Comparison of ENCODE assay signal across 20 mouse cellular contexts in the genomic region with DNA sequence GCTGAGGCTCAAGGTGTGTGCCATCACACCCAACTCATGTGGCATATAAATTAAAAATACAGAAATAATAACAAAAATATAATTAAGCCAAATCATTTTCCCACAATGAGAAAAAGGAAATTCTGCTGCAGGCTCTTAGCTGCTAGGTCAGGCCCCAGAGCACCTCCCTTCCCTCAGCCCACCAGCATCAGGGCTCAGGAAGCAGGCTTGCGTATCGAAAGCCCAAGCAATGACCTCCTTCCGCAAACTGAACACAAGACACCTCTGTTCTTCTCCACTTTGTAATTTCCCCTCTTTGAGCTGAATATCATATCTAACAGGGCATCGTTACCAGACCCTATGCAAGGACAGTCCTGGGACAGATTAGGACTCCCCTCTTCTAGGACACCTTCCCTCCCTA. TPM values are rescaled to one million over a fixed set of nuclear protein-coding genes. Genes with fewer than 3 reads are reported as not detected.
DNase-seq lines count a peak whose midpoint lies in the region; ATAC-seq and TF ChIP-seq lines count a peak whose summit lies in the region.
"Had no signal": no experiment of that assay in that cellular context is flagged by ENCODE, and none has a peak within 500 bp of the region (broad histone marks: within the 10 kb centered on the region; RNA-seq: fewer than 3 reads in every experiment).

No protein-coding gene starts in this region.

- no peak overlapping the region for H3K27ac ChIP-seq in midbrain, embryonic 11.5 days (ENCODE audit: low read depth, low read length)
- H3K27ac ChIP-seq in midbrain, postnatal 0 days (ENCODE audit: low read depth, low read length) = no peak overlapping the region
- no peak overlapping the region for H3K27ac ChIP-seq in heart, embryonic 12.5 days (ENCODE audit: poor library complexity, severe bottlenecking)
- H3K27ac ChIP-seq: embryonic facial prominence, embryonic 10.5 days; embryonic facial prominence, embryonic 12.5 days; forebrain, embryonic 13.5 days; forebrain, embryonic 15.5 days had no signal

- peak; percentile 41 for DNase-seq in midbrain, embryonic 11.5 days (ENCODE audit: low spot score, missing footprints)
- no peak for DNase-seq in midbrain, postnatal 0 days (ENCODE audit: low spot score)
- DNase-seq: adrenal gland, adult 2 months; adrenal gland, postnatal 10 days; adrenal gland, postnatal 25 days; B cell, adult 2 months; cerebellum, adult 11 months; cerebellum, adult 18-20 months; cerebellum, adult 8-10 months; cerebellum, adult 9-11 months; cerebellum, postnatal 14 days; cerebellum, postnatal 36 days; forebrain, postnatal 0 days had no signal

- H3K9ac ChIP-seq in midbrain, embryonic 11.5 days (ENCODE audit: low read length) = no peak overlapping the region
- no peak overlapping the region for H3K9ac ChIP-seq in midbrain, postnatal 0 days (replicated peaks; ENCODE audit: low read length, poor library complexity, severe bottlenecking)
- no peak overlapping the region for H3K9ac ChIP-seq in heart, embryonic 12.5 days
- H3K9ac ChIP-seq: embryonic facial prominence, embryonic 12.5 days; forebrain, embryonic 13.5 days; forebrain, embryonic 15.5 days; forebrain, postnatal 0 days had no signal

- no peak overlapping the region for H3K4me3 ChIP-seq in midbrain, embryonic 11.5 days (ENCODE audit: low read depth, low read length)
- no peak overlapping the region for H3K4me3 ChIP-seq in midbrain, postnatal 0 days (ENCODE audit: low read depth, low read length)
- no peak overlapping the region for H3K4me3 ChIP-seq in heart, embryonic 12.5 days
- H3K4me3 ChIP-seq: embryonic facial prominence, embryonic 10.5 days; embryonic facial prominence, embryonic 12.5 days; forebrain, embryonic 13.5 days; forebrain, embryonic 15.5 days had no signal

- H3K4me2 ChIP-seq in midbrain, embryonic 11.5 days = no peak overlapping the region
- no peak overlapping the region for H3K4me2 ChIP-seq in midbrain, postnatal 0 days (ENCODE audit: low read depth, low read length, poor library complexity, severe bottlenecking)
- no peak overlapping the region for H3K4me2 ChIP-seq in heart, embryonic 12.5 days
- H3K4me2 ChIP-seq: embryonic facial prominence, embryonic 12.5 days; forebrain, embryonic 13.5 days; forebrain, embryonic 15.5 days had no signal

- TF ChIP-seq CTCF in midbrain, postnatal 0 days (IDR thresholded peaks at IDR 0.05) = no peak

- H3K27me3 ChIP-seq in midbrain, embryonic 11.5 days (ENCODE audit: control insufficient read depth, insufficient read depth, low read length) = peaks cover 2% of the 10 kb centered on the region
- H3K27me3 ChIP-seq in midbrain, postnatal 0 days (ENCODE audit: insufficient read depth, low read length) = peaks cover 3% of the 10 kb centered on the region; the same call in 1 of the 2 replicates
- H3K27me3 ChIP-seq in heart, embryonic 12.5 days (replicated peaks) = peaks cover 22% of the 10 kb centered on the region

- H3K4me1 ChIP-seq in midbrain, embryonic 11.5 days (ENCODE audit: control insufficient read depth, insufficient read depth, low read length) = peaks cover 3% of the 10 kb centered on the region
- no peaks in the 10 kb centered on the region for H3K4me1 ChIP-seq in midbrain, postnatal 0 days (ENCODE audit: insufficient read depth, low read length)
- H3K4me1 ChIP-seq in heart, embryonic 12.5 days (replicated peaks) = peaks cover 5% of the 10 kb centered on the region

- no peaks in the 10 kb centered on the region; the same call in 1 of the 2 replicates for H3K9me3 ChIP-seq in midbrain, embryonic 11.5 days (ENCODE audit: control insufficient read depth, low read length)
- no peaks in the 10 kb centered on the region for H3K9me3 ChIP-seq in midbrain, postnatal 0 days (ENCODE audit: low read length)
- H3K9me3 ChIP-seq in heart, embryonic 12.5 days (replicated peaks) = peaks cover 9% of the 10 kb centered on the region
- H3K9me3 ChIP-seq: embryonic facial prominence, embryonic 12.5 days; forebrain, embryonic 15.5 days had no signal

- no peak for ATAC-seq in midbrain, embryonic 11.5 days (ENCODE audit: low FRiP score)
- no peak for ATAC-seq in midbrain, postnatal 0 days (ENCODE audit: low FRiP score)
- peak; percentile 57 for ATAC-seq in megakaryocyte, adult 5-6 weeks (ENCODE audit: poor library complexity, severe bottlenecking)
- no peak for ATAC-seq in heart, embryonic 12.5 days (ENCODE audit: insufficient number of reproducible peaks, low FRiP score)
- no peak for ATAC-seq in megakaryocyte-erythroid progenitor cell, adult 5-6 weeks (replicated peaks; ENCODE audit: low FRiP score, low TSS enrichment, poor library complexity, severe bottlenecking)
- ATAC-seq: forebrain, embryonic 13.5 days; forebrain, embryonic 15.5 days; forebrain, postnatal 0 days had no signal

- WGBS in midbrain, embryonic 11.5 days = 92% methylated on average over 4 of the region's 4 CpGs
- WGBS in midbrain, postnatal 0 days = 93% methylated on average over 4 of the region's 4 CpGs
- 94% methylated on average over 4 of the region's 4 CpGs for WGBS in heart, embryonic 12.5 days

- H3K36me3 ChIP-seq in midbrain, embryonic 11.5 days (ENCODE audit: control insufficient read depth, insufficient read depth, low read length) = no peaks in the 10 kb centered on the region
- H3K36me3 ChIP-seq in midbrain, postnatal 0 days (ENCODE audit: insufficient read depth, low read length) = no peaks in the 10 kb centered on the region
- no peaks in the 10 kb centered on the region for H3K36me3 ChIP-seq in heart, embryonic 12.5 days
- H3K36me3 ChIP-seq: embryonic facial prominence, embryonic 10.5 days; embryonic facial prominence, embryonic 12.5 days; forebrain, embryonic 15.5 days had no signal

RNA-seq across cellular contexts. Expression of gene Marc1, which starts 5.4 kb away (rescaled TPM):
- polyA plus RNA-seq in midbrain, embryonic 11.5 days (2014; fragmentation: Nextera tagmentation; extraction: Ambion mirVana) = not detected in 2 replicates
- 0.55 TPM in 1 of 2 replicates, not detected in the other for total RNA-seq in midbrain, postnatal 0 days (2014; rRNA removed)
- 0.21 and 0.25 TPM in 2 replicates for polyA plus RNA-seq in midbrain, postnatal 0 days (2015; fragmentation: Nextera tagmentation; extraction: Ambion mirVana)
- 0.62 TPM in 1 of 2 replicates, not detected in the other for total RNA-seq in megakaryocyte, adult 5-6 weeks (2015)
- total RNA-seq in megakaryocyte, adult 5-6 weeks (2017) = 0.37 TPM in 1 of 2 replicates, not detected in the other
- 0.14 and 0.24 TPM in 2 replicates for polyA plus RNA-seq in heart, embryonic 12.5 days (2016; fragmentation: Nextera tagmentation; extraction: Ambion mirVana)
- total RNA-seq in megakaryocyte-erythroid progenitor cell, adult 5-6 weeks (2014; fragmentation: Nextera tagmentation) = not detected in 2 replicates
- not detected in 2 replicates for total RNA-seq in megakaryocyte-erythroid progenitor cell, adult 5-6 weeks (2017)
- polyA plus RNA-seq: embryonic facial prominence, embryonic 12.5 days; forebrain, embryonic 15.5 days had no signal

RNA-seq across cellular contexts. Expression of gene Marc2, which starts 40.5 kb away (rescaled TPM):
- 107 and 110 TPM in 2 replicates for polyA plus RNA-seq in midbrain, embryonic 11.5 days (2014; fragmentation: Nextera tagmentation; extraction: Ambion mirVana)
- 46.3 and 56.1 TPM in 2 replicates for total RNA-seq in midbrain, postnatal 0 days (2014; rRNA removed)
- 121 and 124 TPM in 2 replicates for polyA plus RNA-seq in midbrain, postnatal 0 days (2015; fragmentation: Nextera tagmentation; extraction: Ambion mirVana)
- total RNA-seq in megakaryocyte, adult 5-6 weeks (2015) = 141 and 187 TPM in 2 replicates
- total RNA-seq in megakaryocyte, adult 5-6 weeks (2017) = 52.3 and 73.3 TPM in 2 replicates
- 92.5 and 95.8 TPM in 2 replicates for polyA plus RNA-seq in heart, embryonic 12.5 days (2016; fragmentation: Nextera tagmentation; extraction: Ambion mirVana)
- total RNA-seq in megakaryocyte-erythroid progenitor cell, adult 5-6 weeks (2014; fragmentation: Nextera tagmentation) = 166 and 271 TPM in 2 replicates
- 101 and 114 TPM in 2 replicates for total RNA-seq in megakaryocyte-erythroid progenitor cell, adult 5-6 weeks (2017)
